Mouse (Mus musculus) forebrain, postnatal 0 days (tissue): ENCODE measurements around the gene Gbp8. TPM values are rescaled to one million over a fixed set of nuclear protein-coding genes. Genes with fewer than 3 reads are reported as not detected.
"Not testable (repeated sequence)": the region's sequence is repeated elsewhere in the genome, so short reads cannot be mapped to it uniquely, and the experiment has no call there.

ENCODE experiments used
- ATAC-seq: fragments of 200-750 bp; cut with Nextera tagmentation; 2 replicates; pipeline ENCODE4 v1.8.0; 2017; ENCODE audit warnings: mild to moderate bottlenecking, moderate library complexity
- DNase-seq: peaks from one replicate; pipeline ENCODE4 v3.0.0-alpha.2; 2015
- H3K27ac ChIP-seq: fragments of 300-500 bp; sonication (generic); 2 replicates; pipeline ENCODE4 v1.5.1; 2014; ENCODE audit warnings: low read depth, mild to moderate bottlenecking, antibody characterized with exemption, low read length, moderate library complexity, mixed read lengths
- H3K27me3 ChIP-seq: fragments of 300-500 bp; sonication (generic); 2 replicates; pipeline ENCODE4 v1.6.1; 2014; ENCODE audit warnings: mild to moderate bottlenecking, low read length, mixed read lengths; ENCODE audit not compliant: insufficient read depth
- H3K36me3 ChIP-seq: fragments of 300-500 bp; sonication (generic); 2 replicates; pipeline ENCODE4 v1.6.1; 2014; ENCODE audit warnings: mild to moderate bottlenecking, moderate library complexity; ENCODE audit not compliant: insufficient read depth
- H3K4me1 ChIP-seq: fragments of 300-500 bp; sonication (generic); 2 replicates; pipeline ENCODE4 v1.6.1; 2014; ENCODE audit warnings: antibody characterized with exemption; ENCODE audit not compliant: insufficient read depth
- H3K4me2 ChIP-seq: fragments of 300-500 bp; sonication (generic); 2 replicates; pipeline ENCODE4 v1.6.1; 2014; ENCODE audit warnings: low read depth, mild to moderate bottlenecking, moderate library complexity
- H3K4me3 ChIP-seq: fragments of 300-500 bp; sonication (generic); 2 replicates; pipeline ENCODE4 v1.5.1; 2014; ENCODE audit warnings: low read depth, low read length, mixed read lengths
- H3K9ac ChIP-seq: fragments of 300-500 bp; sonication (generic); 2 replicates; pipeline ENCODE4 v1.6.1; 2014; ENCODE audit warnings: mild to moderate bottlenecking
- H3K9me3 ChIP-seq: fragments of 300-500 bp; sonication (generic); 2 replicates; pipeline ENCODE4 v1.6.1; 2016; ENCODE audit warnings: low read length
- CTCF ChIP-seq: sonication (generic); IDR thresholded peaks from 2 replicates; pipeline ENCODE4 v1.5.1; 2016; ENCODE audit warnings: antibody characterized with exemption, control low read depth, low read depth
- WGBS: fragments of 180-500 bp; shearing (Covaris S2); extraction: QIAGEN DNeasy Blood & Tissue Kit; methylation state at CpG from one replicate; pipeline ENCODE4 v1.1.7; 2014; 5-methylcytosine and 5-hydroxymethylcytosine counted together
- polyA plus RNA-seq: library from polyadenylated mRNA; unstranded; fragments of >200 nt; fragmentation: Nextera tagmentation; extraction: Ambion mirVana; gene quantifications from 2 replicates; pipeline ENCODE4 v1.2.1, GENCODE M21; 2015
- total RNA-seq: library from RNA; depleted of rRNA; stranded (reverse); fragments of >200 nt; gene quantifications from 2 replicates; pipeline ENCODE4 v1.2.3, GENCODE M21; 2014

The Gbp8 gene
- total and polyA plus RNA-seq, 2 experiments from 2014 or later: 0.22 TPM; not detected in 1

DNA sequence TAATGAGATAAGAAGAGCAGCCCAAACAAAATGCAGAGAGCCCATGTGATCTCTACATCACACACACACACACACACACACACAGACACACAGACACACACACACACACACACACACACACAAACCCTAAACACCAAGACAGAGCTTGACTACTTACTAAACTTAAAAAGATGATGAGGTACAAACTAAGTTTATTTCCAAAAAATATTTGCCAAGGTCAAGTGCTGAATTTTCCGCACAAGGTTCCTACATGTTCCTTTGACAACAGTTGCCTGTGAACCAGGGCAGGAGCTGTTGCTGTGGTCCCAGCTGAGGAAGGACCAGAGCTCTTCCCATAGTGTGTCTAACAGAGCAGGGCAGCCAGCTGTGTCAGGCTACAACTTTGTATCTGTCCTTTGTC lies 434 bp downstream of the Gbp8 start:
- Histone ChIP-seq H3K4me3 (no peak overlapping the region), H3K9me3 (no peaks in the 10 kb centered on the region), H3K27me3 (no peaks in the 10 kb centered on the region), H3K4me1 (no peaks in the 10 kb centered on the region), H3K27ac (no peak overlapping the region), H3K36me3 (no peaks in the 10 kb centered on the region), H3K9ac (no peak overlapping the region), H3K4me2 (no peak overlapping the region)
- DNase-seq (no peak), ATAC-seq (no peak)
- 94% methylated on average over 1 of the region's 1 CpGs for WGBS
- TF ChIP-seq CTCF: no peak

DNA sequence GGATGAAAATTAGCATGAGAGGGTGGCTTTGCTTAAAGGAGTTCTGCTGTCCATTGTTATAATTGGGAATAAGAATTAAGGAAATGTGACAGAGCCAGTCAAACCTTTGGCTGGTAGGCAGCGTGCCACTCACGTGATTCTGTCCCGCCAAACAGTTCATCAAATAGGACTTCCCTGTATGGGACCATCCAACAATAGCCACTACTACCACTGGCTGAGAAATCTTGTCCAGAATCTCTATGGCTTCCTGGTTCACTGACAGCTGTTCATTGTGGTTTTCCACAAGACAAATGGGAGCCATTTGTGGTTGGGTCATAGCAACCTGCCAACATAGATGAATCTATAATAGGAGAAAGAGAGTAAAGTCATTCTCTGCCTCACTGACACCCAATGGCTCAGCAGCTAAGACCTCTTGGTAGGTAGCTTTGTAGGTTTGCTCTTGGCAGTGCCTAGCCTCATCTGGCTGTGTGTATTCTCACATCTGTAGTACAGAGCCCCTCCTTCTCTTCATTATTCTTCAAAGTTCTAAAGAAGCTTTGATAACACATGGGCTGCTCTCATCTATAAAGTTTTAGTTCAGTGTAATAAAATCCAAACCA lies 2.5 kb downstream of the Gbp8 start:
- H3K4me1 ChIP-seq, H3K9ac ChIP-seq, H3K36me3 ChIP-seq, H3K4me2 ChIP-seq, H3K27ac ChIP-seq, DNase-seq, H3K4me3 ChIP-seq, H3K27me3 ChIP-seq, ATAC-seq, H3K9me3 ChIP-seq: not testable (repeated sequence)
- 50% methylated on average over 3 of the region's 3 CpGs for WGBS

DNA sequence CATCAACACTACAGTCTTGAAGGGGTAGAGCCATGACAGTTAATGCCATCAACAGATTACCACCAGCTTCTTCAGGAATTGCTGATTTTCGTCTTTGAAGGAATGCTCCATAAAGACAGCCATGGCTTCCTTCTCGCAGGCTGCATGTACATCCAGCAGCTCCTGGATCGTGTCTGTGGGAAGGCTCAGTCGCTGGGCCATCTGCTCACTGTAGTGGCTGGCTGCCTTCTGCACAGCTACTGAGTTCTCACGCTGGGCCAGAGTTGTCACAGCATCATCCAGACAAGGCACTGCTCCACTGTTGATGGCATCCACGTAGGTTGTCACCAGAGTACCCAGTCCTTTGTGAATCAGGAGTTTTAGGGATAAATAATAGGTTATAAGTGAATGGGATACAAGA lies 17.6 kb downstream of the Gbp8 start:
- H3K36me3 ChIP-seq, H3K4me3 ChIP-seq, H3K9ac ChIP-seq, DNase-seq, H3K27ac ChIP-seq, H3K4me2 ChIP-seq, ATAC-seq, H3K27me3 ChIP-seq, H3K9me3 ChIP-seq, H3K4me1 ChIP-seq: not testable (repeated sequence)
- WGBS: 76% methylated on average over 6 of the region's 6 CpGs

DNA sequence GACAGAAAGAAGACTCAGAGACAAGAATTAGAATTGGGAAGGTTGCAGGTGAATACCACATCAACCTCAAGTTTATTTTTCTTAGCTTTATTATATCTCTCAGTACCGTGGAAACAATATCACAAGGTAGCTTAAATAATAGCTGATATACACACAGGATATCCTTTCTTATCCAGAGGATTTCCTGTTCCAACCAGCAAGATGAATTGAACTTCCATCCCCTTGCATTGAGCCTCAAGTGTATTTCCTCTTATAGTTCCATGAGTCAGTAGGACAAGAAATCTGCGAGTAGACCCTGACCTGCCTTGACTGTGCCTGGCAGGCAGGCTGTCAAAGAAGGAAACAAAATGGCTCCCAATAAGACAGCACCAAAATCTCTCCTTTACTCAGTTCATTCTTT lies 23.6 kb downstream of the Gbp8 start:
- Histone ChIP-seq H3K9me3 (no peaks in the 10 kb centered on the region), H3K27me3 (no peaks in the 10 kb centered on the region), H3K9ac (no peak overlapping the region), H3K4me2 (no peak overlapping the region), H3K4me1 (no peaks in the 10 kb centered on the region), H3K4me3 (no peak overlapping the region), H3K36me3 (no peaks in the 10 kb centered on the region), H3K27ac (no peak overlapping the region)
- no peak for ATAC-seq
- no peak for DNase-seq
- no peak for TF ChIP-seq CTCF
- 90% methylated on average over 2 of the region's 2 CpGs for WGBS

DNA sequence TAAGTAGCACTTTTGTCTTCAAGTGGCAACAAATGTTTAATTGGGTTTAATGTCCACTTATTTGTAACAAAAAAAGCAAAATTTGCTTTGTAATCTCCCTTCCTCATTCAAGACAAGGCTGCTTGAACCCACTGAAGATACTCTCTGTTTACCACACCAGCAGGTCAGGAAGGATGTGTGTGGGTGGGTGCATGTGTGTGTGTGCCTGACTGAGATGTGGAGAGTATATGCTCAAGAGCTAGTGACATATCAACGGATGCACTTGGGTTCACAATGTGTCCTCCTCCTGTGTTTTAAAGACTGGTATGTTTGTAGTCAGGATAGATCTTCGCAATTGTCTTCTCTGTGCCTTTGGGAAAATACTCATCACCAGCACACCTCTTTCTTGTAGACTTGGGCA lies 24.6 kb downstream of the Gbp8 start:
- no peak overlapping the region for H3K27ac ChIP-seq
- H3K27me3 ChIP-seq: no peaks in the 10 kb centered on the region
- H3K4me1 ChIP-seq: no peaks in the 10 kb centered on the region
- DNase-seq: no peak
- H3K9ac ChIP-seq: no peak overlapping the region
- H3K4me2 ChIP-seq: no peak overlapping the region
- ATAC-seq: no peak
- WGBS: 91% methylated on average over 2 of the region's 2 CpGs
- H3K9me3 ChIP-seq: no peaks in the 10 kb centered on the region
- no peaks in the 10 kb centered on the region for H3K36me3 ChIP-seq
- H3K4me3 ChIP-seq: no peak overlapping the region
- TF ChIP-seq CTCF: no peak

DNA sequence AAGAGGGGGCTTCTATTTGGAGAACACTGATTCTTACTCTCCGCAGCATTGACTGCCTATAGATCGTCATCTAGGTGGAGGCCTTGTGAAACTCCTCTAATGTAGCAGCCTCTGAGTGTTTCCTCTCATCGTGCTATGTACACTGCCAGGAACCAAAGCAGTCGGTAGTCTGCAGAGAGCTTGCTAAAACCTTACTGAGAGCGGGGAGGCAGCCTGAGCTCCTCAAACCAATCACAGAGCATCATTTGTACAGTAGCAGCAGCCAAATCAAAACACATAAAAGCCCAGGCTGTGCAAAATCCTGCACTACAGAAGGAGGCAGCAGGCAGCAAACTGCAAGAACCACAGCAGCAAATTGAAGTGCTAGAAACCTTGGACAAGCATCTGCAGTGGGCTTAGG lies 25.7 kb downstream of the Gbp8 start:
- DNase-seq (no peak), ATAC-seq (no peak)
- Histone ChIP-seq H3K9ac (no peak overlapping the region), H3K4me1 (no peaks in the 10 kb centered on the region), H3K27ac (no peak overlapping the region), H3K27me3 (no peaks in the 10 kb centered on the region), H3K36me3 (no peaks in the 10 kb centered on the region), H3K4me3 (no peak overlapping the region), H3K9me3 (no peaks in the 10 kb centered on the region), H3K4me2 (no peak overlapping the region)
- TF ChIP-seq CTCF: no peak
- 90% methylated on average over 5 of the region's 5 CpGs for WGBS

DNA sequence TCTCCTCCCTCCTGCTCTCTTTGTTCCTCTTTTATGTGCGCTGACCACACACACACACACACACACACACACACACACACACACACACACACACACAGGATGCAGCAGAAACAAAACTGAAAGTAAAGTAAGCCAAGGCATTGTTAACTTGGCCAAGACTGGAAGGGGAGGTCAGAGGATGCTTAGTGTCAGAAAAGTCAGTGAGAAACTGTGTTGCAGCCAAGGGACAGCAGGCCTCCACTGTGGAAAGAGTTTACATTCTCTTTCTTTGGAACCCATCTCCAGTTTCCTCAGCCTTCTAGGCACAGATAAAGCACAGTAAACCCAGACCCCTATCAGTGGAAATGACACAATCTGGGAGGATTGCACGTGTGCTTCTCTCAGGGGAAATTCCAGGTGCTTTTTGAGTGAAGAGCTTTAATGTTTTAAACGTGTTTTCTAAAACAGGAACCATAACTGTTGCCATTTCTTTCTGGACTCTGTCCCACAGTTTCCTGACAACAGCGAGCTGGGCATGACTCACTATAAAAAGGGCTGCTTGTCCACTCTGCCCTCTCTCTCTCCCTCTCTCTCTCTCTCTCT lies 29.0 kb downstream of the Gbp8 start:
- 13% methylated on average over 4 of the region's 4 CpGs for WGBS
- not testable (repeated sequence) for H3K4me1 ChIP-seq, H3K27ac ChIP-seq, H3K4me2 ChIP-seq, H3K4me3 ChIP-seq, H3K36me3 ChIP-seq, ATAC-seq, H3K9ac ChIP-seq, H3K9me3 ChIP-seq, H3K27me3 ChIP-seq
- peak; percentile 0 for DNase-seq

DNA sequence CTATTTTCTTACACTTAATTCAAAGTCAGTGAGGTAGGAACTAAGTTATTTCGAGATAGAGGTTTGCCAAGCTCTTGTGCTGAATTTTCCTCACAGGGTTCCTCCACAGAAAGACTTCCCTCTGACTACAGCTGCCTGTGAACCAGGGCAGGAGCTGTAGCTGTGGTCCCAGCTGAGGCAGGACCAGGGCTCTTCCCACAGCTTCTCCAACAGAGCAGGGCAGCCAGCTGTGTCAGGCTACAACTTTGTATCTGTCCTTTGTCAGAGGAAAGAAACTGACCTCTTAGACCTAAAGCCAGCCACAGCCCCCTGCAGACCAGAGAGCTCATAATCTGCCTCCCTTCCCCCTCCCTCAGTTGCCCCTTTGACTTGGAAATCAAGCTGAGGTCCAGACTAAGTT lies 29.6 kb downstream of the Gbp8 start:
- not testable (repeated sequence) for H3K36me3 ChIP-seq, H3K27me3 ChIP-seq, H3K9me3 ChIP-seq, H3K4me3 ChIP-seq, H3K4me2 ChIP-seq, H3K27ac ChIP-seq, H3K4me1 ChIP-seq, DNase-seq, H3K9ac ChIP-seq, ATAC-seq
- 29% methylated on average over 1 of the region's 1 CpGs for WGBS

DNA sequence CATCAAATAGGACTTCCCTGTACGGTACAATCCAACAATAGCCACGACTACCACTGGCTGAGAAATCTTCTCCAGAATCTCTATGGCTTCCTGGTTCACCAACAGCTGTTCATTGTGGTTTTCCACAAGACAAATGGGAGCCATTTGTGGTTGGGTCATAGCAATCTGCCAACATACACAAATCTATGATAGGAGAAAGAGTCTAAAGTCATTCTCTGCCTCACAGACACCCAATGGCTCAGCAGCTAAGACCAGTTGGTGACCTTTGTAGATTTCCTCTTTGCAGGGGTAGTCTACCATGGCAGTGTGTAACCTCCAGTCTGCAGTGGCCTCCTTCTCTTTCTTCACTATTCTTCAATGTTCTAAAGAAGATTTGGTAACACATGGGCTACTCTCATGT lies 33.7 kb downstream of the Gbp8 start:
- H3K4me3 ChIP-seq, ATAC-seq, H3K36me3 ChIP-seq, H3K4me1 ChIP-seq, H3K4me2 ChIP-seq, H3K9ac ChIP-seq, DNase-seq, H3K9me3 ChIP-seq, H3K27me3 ChIP-seq, H3K27ac ChIP-seq: not testable (repeated sequence)
- WGBS: 93% methylated on average over 2 of the region's 2 CpGs
